Mouse (Mus musculus): ENCODE measurements around the gene Olfr60.

The Olfr60 gene

GRCm38 (mm10) chr7:140361571-140361970 is at the start of gene Olfr60:
Gene Olfr60, minus strand, starts transcription at chr7:140361671.
- DNase-seq (ENCODE audit: low spot score), result no peak

GRCm38 (mm10) chr7:140402818-140403217 is 41.3 kb upstream of the Olfr60 start, which contains the start of gene Olfr531:
Gene Olfr531, minus strand, starts transcription at chr7:140402918.
- DNase-seq (ENCODE audit: low spot score), result no peak

- no peak for DNase-seq (ENCODE audit: low spot score)
These were observed 15.4 kb upstream of the Olfr60 start for GRCm38 (mm10) chr7:140376911-140377310.

GRCm38 (mm10) chr7:140376231-140376630 is 14.8 kb upstream of the Olfr60 start, which contains the start of gene Olfr530:
Gene Olfr530, minus strand, starts transcription at chr7:140376331.
- no peak for DNase-seq (ENCODE audit: low spot score)

- no peak for DNase-seq (ENCODE audit: low spot score)
These were observed 12.8 kb upstream of the Olfr60 start for GRCm38 (mm10) chr7:140374300-140374699.

- no peak for DNase-seq (ENCODE audit: low spot score)
These were observed 27.8 kb downstream of the Olfr60 start, which contains the start of gene Olfr527 for GRCm38 (mm10) chr7:140333717-140334116. Gene Olfr527, plus strand, starts transcription at chr7:140334017.

GRCm38 (mm10) chr7:140329766-140330304 is 31.6 kb downstream of the Olfr60 start:
- DNase-seq (ENCODE audit: low spot score), result no peak

- DNase-seq (ENCODE audit: low spot score), result no peak
These were observed 40.3 kb downstream of the Olfr60 start for GRCm38 (mm10) chr7:140321135-140321534.

- no peak for DNase-seq (ENCODE audit: low spot score)
These were observed 40.9 kb downstream of the Olfr60 start, which contains the start of gene Olfr525 for GRCm38 (mm10) chr7:140320558-140320957. Gene Olfr525, plus strand, starts transcription at chr7:140320858.

GRCm38 (mm10) chr7:140319861-140320385 is 41.5 kb downstream of the Olfr60 start:
- DNase-seq (ENCODE audit: low spot score), result no peak

GRCm38 (mm10) chr7:140299416-140299815 is 62.1 kb downstream of the Olfr60 start:
- DNase-seq (ENCODE audit: low spot score), result no peak

- DNase-seq (ENCODE audit: low spot score), result no peak
These were observed 64.6 kb downstream of the Olfr60 start for GRCm38 (mm10) chr7:140296876-140297275.

GRCm38 (mm10) chr7:140295746-140296145 is 65.7 kb downstream of the Olfr60 start:
- DNase-seq (ENCODE audit: low spot score), result no peak
